In genomic region chr7:46556358-46557118, GRCm38 (mm10) we compare ENCODE assay signal across 12 mouse cellular contexts.
DNase-seq lines count a peak whose midpoint lies in the region; ATAC-seq lines count a peak whose summit lies in the region.
"Had no signal": no experiment of that assay in that cellular context is flagged by ENCODE, and none has a peak within 500 bp of the region (broad histone marks: within the 10 kb centered on the region; RNA-seq: fewer than 3 reads in every experiment).

No protein-coding gene starts in this region.

- H3K36me3 ChIP-seq in embryonic facial prominence, embryonic 12.5 days = no peaks in the 10 kb centered on the region
- no peaks in the 10 kb centered on the region for H3K36me3 ChIP-seq in hindbrain, embryonic 11.5 days (ENCODE audit: control insufficient read depth, insufficient read depth, low read length)
- no peaks in the 10 kb centered on the region for H3K36me3 ChIP-seq in midbrain, embryonic 14.5 days (ENCODE audit: control insufficient read depth, insufficient read depth, low read length)
- H3K36me3 ChIP-seq: embryonic facial prominence, embryonic 15.5 days; heart, embryonic 12.5 days had no signal

- ATAC-seq in embryonic facial prominence, embryonic 12.5 days (ENCODE audit: insufficient number of reproducible peaks, insufficient read depth, low FRiP score, low TSS enrichment) = 0 out of 2 replicates have a peak, but pooled peaks have one; percentile 71
- ATAC-seq in hindbrain, embryonic 11.5 days (ENCODE audit: low FRiP score) = peak; percentile 87
- peak; percentile 87 for ATAC-seq in midbrain, embryonic 14.5 days (ENCODE audit: low FRiP score, low TSS enrichment)

- H3K27ac ChIP-seq in embryonic facial prominence, embryonic 12.5 days = no peak overlapping the region
- 0 out of 2 replicates have a peak overlapping the region, but pooled peaks have one; percentile 10 for H3K27ac ChIP-seq in hindbrain, embryonic 11.5 days (ENCODE audit: low read depth, low read length)
- H3K27ac ChIP-seq in midbrain, embryonic 14.5 days (replicated peaks; ENCODE audit: low read depth, low read length) = peak overlapping the region; percentile 50
- H3K27ac ChIP-seq: embryonic facial prominence, embryonic 15.5 days had no signal

- H3K4me1 ChIP-seq in embryonic facial prominence, embryonic 12.5 days = peaks cover 4% of the 10 kb centered on the region; the same call in 1 of the 2 replicates
- 0 out of 2 replicates have a peak, but pooled peaks cover 3% of the 10 kb centered on the region for H3K4me1 ChIP-seq in hindbrain, embryonic 11.5 days (replicated peaks; ENCODE audit: control insufficient read depth, insufficient read depth, low read length)
- H3K4me1 ChIP-seq in midbrain, embryonic 14.5 days (ENCODE audit: control insufficient read depth, insufficient read depth, low read length) = peaks cover 16% of the 10 kb centered on the region; the same call in 1 of the 2 replicates

- H3K9ac ChIP-seq in embryonic facial prominence, embryonic 12.5 days = no peak overlapping the region
- no peak overlapping the region for H3K9ac ChIP-seq in hindbrain, embryonic 11.5 days (ENCODE audit: low read depth, low read length)
- H3K9ac ChIP-seq in midbrain, embryonic 14.5 days (replicated peaks; ENCODE audit: low read length) = no peak overlapping the region
- H3K9ac ChIP-seq: embryonic facial prominence, embryonic 15.5 days; heart, embryonic 12.5 days had no signal

- H3K4me2 ChIP-seq in embryonic facial prominence, embryonic 12.5 days (replicated peaks) = no peak overlapping the region
- no peak overlapping the region for H3K4me2 ChIP-seq in hindbrain, embryonic 11.5 days (replicated peaks; ENCODE audit: low read depth, low read length)
- no peak overlapping the region for H3K4me2 ChIP-seq in midbrain, embryonic 14.5 days (ENCODE audit: low read length)
- H3K4me2 ChIP-seq: embryonic facial prominence, embryonic 15.5 days; heart, embryonic 12.5 days had no signal

- WGBS in embryonic facial prominence, embryonic 12.5 days = 59% methylated on average over 13 of the region's 13 CpGs
- WGBS in hindbrain, embryonic 11.5 days = 48% methylated on average over 13 of the region's 13 CpGs
- 32% methylated on average over 13 of the region's 13 CpGs for WGBS in midbrain, embryonic 14.5 days

- no peaks in the 10 kb centered on the region for H3K27me3 ChIP-seq in embryonic facial prominence, embryonic 12.5 days
- H3K27me3 ChIP-seq in hindbrain, embryonic 11.5 days (ENCODE audit: control insufficient read depth, insufficient read depth, low read length) = no peaks in the 10 kb centered on the region
- no peaks in the 10 kb centered on the region for H3K27me3 ChIP-seq in midbrain, embryonic 14.5 days (ENCODE audit: control insufficient read depth, insufficient read depth, low read length)
- H3K27me3 ChIP-seq: embryonic facial prominence, embryonic 15.5 days; heart, embryonic 12.5 days had no signal

- no peak overlapping the region for H3K4me3 ChIP-seq in embryonic facial prominence, embryonic 12.5 days
- no peak overlapping the region for H3K4me3 ChIP-seq in hindbrain, embryonic 11.5 days (ENCODE audit: low read depth, low read length)
- no peak overlapping the region for H3K4me3 ChIP-seq in midbrain, embryonic 14.5 days (replicated peaks; ENCODE audit: low read depth, low read length)
- H3K4me3 ChIP-seq: embryonic facial prominence, embryonic 15.5 days; heart, embryonic 12.5 days had no signal

- H3K9me3 ChIP-seq in embryonic facial prominence, embryonic 12.5 days = no peaks in the 10 kb centered on the region
- no peaks in the 10 kb centered on the region for H3K9me3 ChIP-seq in hindbrain, embryonic 11.5 days (ENCODE audit: control insufficient read depth, low read length)
- H3K9me3 ChIP-seq in midbrain, embryonic 14.5 days (ENCODE audit: control insufficient read depth, low read length) = no peaks in the 10 kb centered on the region
- H3K9me3 ChIP-seq: embryonic facial prominence, embryonic 15.5 days; heart, embryonic 12.5 days had no signal

- peak; percentile 77 for DNase-seq in A20 (ENCODE audit: low read depth, low spot score)
- DNase-seq in hindbrain, embryonic 11.5 days (ENCODE audit: low spot score) = peak; percentile 60
- DNase-seq in midbrain, embryonic 14.5 days = peak; percentile 79
- DNase-seq in lung, adult 18-20 months = no peak
- no peak for DNase-seq in kidney, postnatal 10 days
- DNase-seq in thymus, postnatal 0 days (ENCODE audit: low spot score) = no peak
- no peak for DNase-seq in thymus, postnatal 14 days
- DNase-seq: layer of hippocampus, postnatal 36 days; lung, adult 2 months had no signal

Comparison
In these comparisons a context has a peak if more than half of its experiments do, and no peak if none do; other contexts are left out.
1. DNase-seq: peak in A20 (single experiment), hindbrain, embryonic 11.5 days (single experiment) and midbrain, embryonic 14.5 days (single experiment); none in lung, adult 18-20 months (0 of 2), kidney, postnatal 10 days (single experiment), thymus, postnatal 0 days (single experiment) and thymus, postnatal 14 days (single experiment).
2. Peak in every context shown above with its lines, with median percentiles within 50 percentile points of each other: ATAC-seq.